In genomic region chr7:19281680-19282304, GRCm38 (mm10) we compare ENCODE assay signal across 8 mouse cellular contexts. TPM values are rescaled to one million over a fixed set of nuclear protein-coding genes. Genes with fewer than 3 reads are reported as not detected.
DNase-seq lines count a peak whose midpoint lies in the region; ATAC-seq lines count a peak whose summit lies in the region.
"Not testable (repeated sequence)": the region's sequence is repeated elsewhere in the genome, so short reads cannot be mapped to it uniquely, and the experiment has no call there.

No protein-coding gene starts in this region.

- H3K4me1 ChIP-seq in embryonic facial prominence, embryonic 11.5 days (ENCODE audit: control insufficient read depth, insufficient read depth, low read length); intestine, embryonic 14.5 days (replicated peaks; ENCODE audit: control insufficient read depth, insufficient read depth, low read length): not testable (repeated sequence)
- H3K4me1 ChIP-seq in heart, embryonic 10.5 days, result peaks cover 18% of the 10 kb centered on the region
- peaks cover 18% of the 10 kb centered on the region for H3K4me1 ChIP-seq in limb, embryonic 13.5 days
- peaks cover 37% of the 10 kb centered on the region for H3K4me1 ChIP-seq in megakaryocyte, embryonic 14.5 days

- WGBS in embryonic facial prominence, embryonic 11.5 days, result 31% methylated on average over 6 of the region's 6 CpGs
- 34% methylated on average over 6 of the region's 6 CpGs for WGBS in heart, embryonic 10.5 days
- 34% methylated on average over 6 of the region's 6 CpGs for WGBS in intestine, embryonic 14.5 days
- WGBS in limb, embryonic 13.5 days, result 45% methylated on average over 6 of the region's 6 CpGs

- H3K4me3 ChIP-seq in embryonic facial prominence, embryonic 11.5 days (ENCODE audit: low read depth, low read length), result peak overlapping the region; percentile 55; the same call in 1 of the 2 replicates
- H3K4me3 ChIP-seq in heart, embryonic 10.5 days, result peak overlapping the region; percentile 67
- peak overlapping the region; percentile 55; the same call in 1 of the 2 replicates for H3K4me3 ChIP-seq in intestine, embryonic 14.5 days (ENCODE audit: low read depth, low read length)
- peak overlapping the region; percentile 59 for H3K4me3 ChIP-seq in limb, embryonic 13.5 days
- H3K4me3 ChIP-seq in megakaryocyte, embryonic 14.5 days (replicated peaks), result peak overlapping the region; percentile 91

- H3K9me3 ChIP-seq in embryonic facial prominence, embryonic 11.5 days (replicated peaks; ENCODE audit: control insufficient read depth, low read length); heart, embryonic 10.5 days; intestine, embryonic 14.5 days (ENCODE audit: control insufficient read depth, low read length); limb, embryonic 13.5 days; megakaryocyte, embryonic 14.5 days: not testable (repeated sequence)

- peak; percentile 52 for ATAC-seq in activated CD4-positive, CD25-positive, alpha-beta regulatory T cell, adult 4 months
- not testable (repeated sequence) for ATAC-seq in embryonic facial prominence, embryonic 11.5 days (replicated peaks; ENCODE audit: insufficient number of reproducible peaks, low FRiP score, low TSS enrichment, low read depth); intestine, embryonic 14.5 days (replicated peaks; ENCODE audit: low FRiP score, low TSS enrichment, low read depth); limb, embryonic 13.5 days (ENCODE audit: low FRiP score, low read depth)
- ATAC-seq in neutrophil, adult 5-6 weeks (ENCODE audit: extremely low read depth, insufficient number of reproducible peaks, low FRiP score, poor library complexity, severe bottlenecking), result peak; percentile 47

- not testable (repeated sequence) for H3K36me3 ChIP-seq in embryonic facial prominence, embryonic 11.5 days (replicated peaks; ENCODE audit: control insufficient read depth, insufficient read depth, low read depth, low read length); heart, embryonic 10.5 days; intestine, embryonic 14.5 days (ENCODE audit: control insufficient read depth, insufficient read depth, low read length); limb, embryonic 13.5 days; megakaryocyte, embryonic 14.5 days (replicated peaks; ENCODE audit: low read length)

- H3K27ac ChIP-seq in embryonic facial prominence, embryonic 11.5 days (replicated peaks; ENCODE audit: low read depth, low read length); heart, embryonic 10.5 days; intestine, embryonic 14.5 days (ENCODE audit: low read depth); limb, embryonic 13.5 days: not testable (repeated sequence)

- H3K4me2 ChIP-seq in embryonic facial prominence, embryonic 11.5 days (ENCODE audit: low read depth, low read length), result not testable (repeated sequence)
- peak overlapping the region; percentile 96 for H3K4me2 ChIP-seq in intestine, embryonic 14.5 days (ENCODE audit: low read length)
- H3K4me2 ChIP-seq in limb, embryonic 13.5 days (replicated peaks), result peak overlapping the region; percentile 97

- H3K9ac ChIP-seq in embryonic facial prominence, embryonic 11.5 days (replicated peaks; ENCODE audit: low read length); intestine, embryonic 14.5 days (ENCODE audit: low read length); limb, embryonic 13.5 days: not testable (repeated sequence)

- peak; percentile 71 for DNase-seq in A20 (ENCODE audit: low read depth, low spot score)
- peak; percentile 48 for DNase-seq in embryonic facial prominence, embryonic 11.5 days (ENCODE audit: low spot score)
- not testable (repeated sequence) for DNase-seq in heart, embryonic 10.5 days (ENCODE audit: low spot score); intestine, embryonic 14.5 days (ENCODE audit: low spot score)

- H3K27me3 ChIP-seq in embryonic facial prominence, embryonic 11.5 days (ENCODE audit: control insufficient read depth, insufficient read depth, low read length), result peaks cover 31% of the 10 kb centered on the region
- peaks cover 70% of the 10 kb centered on the region for H3K27me3 ChIP-seq in heart, embryonic 10.5 days (ENCODE audit: insufficient read depth, poor library complexity, severe bottlenecking)
- peaks cover 52% of the 10 kb centered on the region for H3K27me3 ChIP-seq in intestine, embryonic 14.5 days (replicated peaks; ENCODE audit: control insufficient read depth, insufficient read depth, low read length)
- H3K27me3 ChIP-seq in limb, embryonic 13.5 days, result peaks cover 73% of the 10 kb centered on the region
- peaks cover 59% of the 10 kb centered on the region for H3K27me3 ChIP-seq in megakaryocyte, embryonic 14.5 days (replicated peaks)

RNA-seq across cellular contexts. Expression of gene Rtn2, which starts 0.6 kb away (rescaled TPM):
- polyA plus RNA-seq in activated CD4-positive, CD25-positive, alpha-beta regulatory T cell, adult 4 months (2017; shearing (Covaris generic)), result not detected
- polyA plus RNA-seq in embryonic facial prominence, embryonic 11.5 days (2014; fragmentation: Nextera tagmentation; extraction: Ambion mirVana), result 15.8 and 17.5 TPM in 2 replicates
- 22.4 and 26.0 TPM in 2 replicates for polyA plus RNA-seq in heart, embryonic 10.5 days (2016; fragmentation: Nextera tagmentation; extraction: Ambion mirVana)
- polyA plus RNA-seq in intestine, embryonic 14.5 days (2014; fragmentation: Nextera tagmentation; extraction: Ambion mirVana), result 12.2 and 14.3 TPM in 2 replicates
- 20.2 and 20.9 TPM in 2 replicates for polyA plus RNA-seq in limb, embryonic 13.5 days (2015; fragmentation: Nextera tagmentation; extraction: Ambion mirVana)
- polyA plus RNA-seq in megakaryocyte, embryonic 14.5 days (2012; ENCODE audit: insufficient read depth, low replicate concordance), result 6.1 and 8.4 TPM in 2 replicates
- total RNA-seq in neutrophil, adult 5-6 weeks (2017), result not detected in 2 replicates

RNA-seq across cellular contexts. Expression of gene Ppm1n, which starts 1.9 kb away (rescaled TPM):
- polyA plus RNA-seq in activated CD4-positive, CD25-positive, alpha-beta regulatory T cell, adult 4 months (2017; shearing (Covaris generic)), result 1 to 10 TPM; 1.1 to 1.2 TPM
- not detected in 2 replicates for polyA plus RNA-seq in embryonic facial prominence, embryonic 11.5 days (2014; fragmentation: Nextera tagmentation; extraction: Ambion mirVana)
- 0.13 TPM in 1 of 2 replicates, not detected in the other for polyA plus RNA-seq in heart, embryonic 10.5 days (2016; fragmentation: Nextera tagmentation; extraction: Ambion mirVana)
- 0.14 and 0.31 TPM in 2 replicates for polyA plus RNA-seq in intestine, embryonic 14.5 days (2014; fragmentation: Nextera tagmentation; extraction: Ambion mirVana)
- not detected in 2 replicates for polyA plus RNA-seq in limb, embryonic 13.5 days (2015; fragmentation: Nextera tagmentation; extraction: Ambion mirVana)
- polyA plus RNA-seq in megakaryocyte, embryonic 14.5 days (2012; ENCODE audit: insufficient read depth, low replicate concordance), result not detected in 2 replicates
- total RNA-seq in neutrophil, adult 5-6 weeks (2017), result not detected in 2 replicates

RNA-seq across cellular contexts. Expression of gene Vasp, which starts 10.2 kb away (rescaled TPM):
- polyA plus RNA-seq in activated CD4-positive, CD25-positive, alpha-beta regulatory T cell, adult 4 months (2017; shearing (Covaris generic)), result 100 to 1,000 TPM in 1 of 2 experiments, 10 to 100 TPM in 1; 96.0 to 113 TPM
- 53.2 and 54.9 TPM in 2 replicates for polyA plus RNA-seq in embryonic facial prominence, embryonic 11.5 days (2014; fragmentation: Nextera tagmentation; extraction: Ambion mirVana)
- 99.0 and 112 TPM in 2 replicates for polyA plus RNA-seq in heart, embryonic 10.5 days (2016; fragmentation: Nextera tagmentation; extraction: Ambion mirVana)
- 78.5 and 79.2 TPM in 2 replicates for polyA plus RNA-seq in intestine, embryonic 14.5 days (2014; fragmentation: Nextera tagmentation; extraction: Ambion mirVana)
- polyA plus RNA-seq in limb, embryonic 13.5 days (2015; fragmentation: Nextera tagmentation; extraction: Ambion mirVana), result 68.9 and 69.0 TPM in 2 replicates
- 828 and 2,423 TPM in 2 replicates for polyA plus RNA-seq in megakaryocyte, embryonic 14.5 days (2012; ENCODE audit: insufficient read depth, low replicate concordance)
- total RNA-seq in neutrophil, adult 5-6 weeks (2017), result 400 and 419 TPM in 2 replicates

RNA-seq across cellular contexts. Expression of gene Fosb, which starts 28.1 kb away (rescaled TPM):
- polyA plus RNA-seq in activated CD4-positive, CD25-positive, alpha-beta regulatory T cell, adult 4 months (2017; shearing (Covaris generic)), result 1 to 10 TPM in 1 of 2 experiments, under 1 TPM in 1; 0.79 to 1.1 TPM
- not detected in 2 replicates for polyA plus RNA-seq in embryonic facial prominence, embryonic 11.5 days (2014; fragmentation: Nextera tagmentation; extraction: Ambion mirVana)
- 0.24 and 0.27 TPM in 2 replicates for polyA plus RNA-seq in heart, embryonic 10.5 days (2016; fragmentation: Nextera tagmentation; extraction: Ambion mirVana)
- 0.08 and 0.49 TPM in 2 replicates for polyA plus RNA-seq in intestine, embryonic 14.5 days (2014; fragmentation: Nextera tagmentation; extraction: Ambion mirVana)
- 0.23 and 0.27 TPM in 2 replicates for polyA plus RNA-seq in limb, embryonic 13.5 days (2015; fragmentation: Nextera tagmentation; extraction: Ambion mirVana)
- polyA plus RNA-seq in megakaryocyte, embryonic 14.5 days (2012; ENCODE audit: insufficient read depth, low replicate concordance), result 12.9 and 33.1 TPM in 2 replicates
- total RNA-seq in neutrophil, adult 5-6 weeks (2017), result 60.5 and 64.4 TPM in 2 replicates

RNA-seq across cellular contexts. Expression of gene Opa3, which starts 53.7 kb away (rescaled TPM):
- polyA plus RNA-seq in activated CD4-positive, CD25-positive, alpha-beta regulatory T cell, adult 4 months (2017; shearing (Covaris generic)), result 10 to 100 TPM; 16.6 to 16.9 TPM
- 39.5 and 45.5 TPM in 2 replicates for polyA plus RNA-seq in embryonic facial prominence, embryonic 11.5 days (2014; fragmentation: Nextera tagmentation; extraction: Ambion mirVana)
- 46.8 and 47.9 TPM in 2 replicates for polyA plus RNA-seq in heart, embryonic 10.5 days (2016; fragmentation: Nextera tagmentation; extraction: Ambion mirVana)
- 37.4 and 43.9 TPM in 2 replicates for polyA plus RNA-seq in intestine, embryonic 14.5 days (2014; fragmentation: Nextera tagmentation; extraction: Ambion mirVana)
- 35.2 and 35.7 TPM in 2 replicates for polyA plus RNA-seq in limb, embryonic 13.5 days (2015; fragmentation: Nextera tagmentation; extraction: Ambion mirVana)
- 7.3 and 11.6 TPM in 2 replicates for polyA plus RNA-seq in megakaryocyte, embryonic 14.5 days (2012; ENCODE audit: insufficient read depth, low replicate concordance)
- 12.5 and 15.3 TPM in 2 replicates for total RNA-seq in neutrophil, adult 5-6 weeks (2017)
